ENCODE assay signal across 28 mouse cellular contexts in the genomic region with DNA sequence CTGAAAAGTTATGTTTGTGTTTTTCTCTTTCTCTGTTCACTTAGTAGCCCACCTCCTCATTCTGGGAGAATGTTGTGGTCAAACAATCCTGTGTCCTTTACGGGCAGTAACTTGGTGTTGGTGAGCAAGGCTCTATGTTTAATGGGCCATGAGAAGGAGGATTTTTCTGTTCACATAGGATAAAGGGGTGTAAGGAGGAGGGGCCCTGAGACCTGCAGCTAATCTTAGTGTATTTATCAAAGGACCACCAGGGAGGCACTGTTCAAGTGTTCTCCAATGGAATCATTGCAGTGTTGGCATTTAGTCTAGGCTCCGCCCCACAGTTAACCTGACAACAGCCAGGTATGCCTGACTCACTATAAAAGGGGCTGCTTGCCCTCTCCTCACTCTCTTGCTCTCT.
"Had no signal": no experiment of that assay in that cellular context is flagged by ENCODE, and none has a peak within 500 bp of the region (broad histone marks: within the 10 kb centered on the region; RNA-seq: fewer than 3 reads in every experiment).

No protein-coding gene starts in this region.

- H3K4me2 ChIP-seq: embryonic facial prominence, embryonic 12.5 days; embryonic facial prominence, embryonic 13.5 days; embryonic facial prominence, embryonic 15.5 days; forebrain, embryonic 12.5 days; forebrain, embryonic 13.5 days; forebrain, embryonic 15.5 days had no signal

- H3K36me3 ChIP-seq: embryonic facial prominence, embryonic 10.5 days; embryonic facial prominence, embryonic 12.5 days; embryonic facial prominence, embryonic 13.5 days; embryonic facial prominence, embryonic 15.5 days; forebrain, embryonic 10.5 days; forebrain, embryonic 12.5 days; forebrain, embryonic 15.5 days had no signal

- ATAC-seq: forebrain, embryonic 13.5 days; forebrain, embryonic 14.5 days; forebrain, embryonic 15.5 days; forebrain, embryonic 16.5 days; forebrain, postnatal 0 days had no signal

- H3K4me1 ChIP-seq: embryonic facial prominence, embryonic 15.5 days; forebrain, embryonic 10.5 days; forebrain, embryonic 12.5 days had no signal

- H3K4me3 ChIP-seq: embryonic facial prominence, embryonic 10.5 days; embryonic facial prominence, embryonic 12.5 days; embryonic facial prominence, embryonic 13.5 days; embryonic facial prominence, embryonic 15.5 days; erythroblast, embryonic 14.5 days; forebrain, embryonic 10.5 days; forebrain, embryonic 12.5 days; forebrain, embryonic 13.5 days; forebrain, embryonic 15.5 days; gastrocnemius, adult 2 months had no signal

- H3K27ac ChIP-seq: embryonic facial prominence, embryonic 10.5 days; embryonic facial prominence, embryonic 12.5 days; embryonic facial prominence, embryonic 13.5 days; embryonic facial prominence, embryonic 15.5 days; forebrain, embryonic 10.5 days; forebrain, embryonic 12.5 days; forebrain, embryonic 13.5 days; forebrain, embryonic 15.5 days; gastrocnemius, adult 2 months had no signal

- H3K27me3 ChIP-seq: embryonic facial prominence, embryonic 12.5 days; embryonic facial prominence, embryonic 13.5 days; embryonic facial prominence, embryonic 15.5 days; forebrain, embryonic 12.5 days; forebrain, embryonic 13.5 days; forebrain, embryonic 15.5 days had no signal

- H3K9ac ChIP-seq: embryonic facial prominence, embryonic 12.5 days; embryonic facial prominence, embryonic 13.5 days; embryonic facial prominence, embryonic 15.5 days; forebrain, embryonic 12.5 days; forebrain, embryonic 13.5 days; forebrain, embryonic 15.5 days; forebrain, postnatal 0 days had no signal

- DNase-seq: cerebellum, adult 18-20 months; cerebellum, adult 2 months; cerebellum, adult 8-10 months; cerebellum, adult 9-10 months; cerebellum, adult 9-11 months; cerebellum, postnatal 10 days; cerebellum, postnatal 14 days; cerebellum, postnatal 25 days; cerebellum, postnatal 36 days; embryo, embryonic 11 days; forebrain, postnatal 0 days; gastrocnemius, adult 2 months; gastrocnemius, postnatal 10 days; gastrocnemius, postnatal 14 days; gastrocnemius, postnatal 25 days; gastrocnemius, postnatal 36 days; heart, adult 11 months had no signal

- H3K9me3 ChIP-seq: embryonic facial prominence, embryonic 10.5 days; embryonic facial prominence, embryonic 12.5 days; embryonic facial prominence, embryonic 13.5 days; embryonic facial prominence, embryonic 15.5 days; forebrain, embryonic 10.5 days; forebrain, embryonic 12.5 days; forebrain, embryonic 13.5 days; forebrain, embryonic 15.5 days had no signal
